10 mouse cellular contexts compared by ENCODE assay signal in the genomic region with DNA sequence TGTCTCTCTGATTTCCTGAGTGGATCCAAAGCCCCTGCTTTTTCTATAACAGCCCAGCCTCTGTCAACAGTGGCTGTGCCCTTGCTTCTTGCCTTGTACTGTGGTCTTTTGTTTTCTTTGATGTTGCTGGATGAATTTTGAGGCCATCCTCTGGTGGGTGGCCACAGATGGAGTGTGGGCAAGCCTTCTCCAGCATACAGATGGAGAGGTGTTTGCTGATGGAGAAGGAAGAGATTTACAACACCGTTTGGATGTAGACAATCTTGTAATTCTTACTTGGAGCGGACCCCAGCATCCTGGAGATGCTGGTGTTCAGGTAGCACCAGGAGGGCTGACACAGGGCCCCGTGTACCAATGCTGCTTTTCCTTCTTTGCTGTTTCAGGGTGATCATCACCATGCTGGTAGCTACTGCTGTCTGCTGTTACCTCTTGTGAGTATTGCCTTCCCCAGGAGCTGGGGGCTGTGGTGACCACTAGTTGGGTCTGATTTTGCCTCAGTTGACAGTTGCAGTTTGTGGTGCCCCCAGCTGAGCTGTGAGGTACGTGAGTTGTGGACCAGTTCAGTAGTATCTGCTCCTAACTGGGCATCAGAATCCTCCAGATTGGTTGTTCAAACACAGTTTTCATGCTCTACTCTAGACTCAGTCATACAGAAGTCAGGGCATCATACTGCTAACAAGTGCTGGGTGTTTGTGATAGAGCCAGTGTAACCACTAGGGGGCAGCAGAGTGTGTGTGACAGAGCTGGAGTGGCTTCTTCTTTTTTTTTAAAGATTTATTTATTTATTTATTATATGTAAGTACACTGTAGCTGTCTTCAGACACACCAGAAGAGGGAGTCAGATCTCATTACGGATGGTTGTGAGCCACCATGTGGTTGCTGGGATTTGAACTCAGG. TPM values are rescaled to one million over a fixed set of nuclear protein-coding genes. Genes with fewer than 3 reads are reported as not detected.
DNase-seq lines count a peak whose midpoint lies in the region; ATAC-seq and TF ChIP-seq lines count a peak whose summit lies in the region.
"Had no signal": no experiment of that assay in that cellular context is flagged by ENCODE, and none has a peak within 500 bp of the region (broad histone marks: within the 10 kb centered on the region; RNA-seq: fewer than 3 reads in every experiment).

No protein-coding gene starts in this region.

- no peak overlapping the region for H3K9ac ChIP-seq in ES-E14 (ENCODE audit: insufficient read depth, low read depth, low read length, poor library complexity, severe bottlenecking)
- H3K9ac ChIP-seq in liver, embryonic 13.5 days, result no peak overlapping the region
- H3K9ac ChIP-seq in neural tube, embryonic 12.5 days, result peak overlapping the region; percentile 86; the same call in 1 of the 2 replicates
- H3K9ac ChIP-seq: embryonic facial prominence, embryonic 15.5 days had no signal

- no peak overlapping the region for H3K4me2 ChIP-seq in liver, embryonic 13.5 days
- peak overlapping the region; percentile 90 for H3K4me2 ChIP-seq in neural tube, embryonic 12.5 days (replicated peaks)

- no peak overlapping the region for H3K27ac ChIP-seq in ES-E14 (ENCODE audit: insufficient read depth, low read depth, low read length, poor library complexity, severe bottlenecking)
- no peak overlapping the region for H3K27ac ChIP-seq in liver, embryonic 13.5 days
- H3K27ac ChIP-seq in neural tube, embryonic 12.5 days, result no peak overlapping the region
- H3K27ac ChIP-seq: embryonic facial prominence, embryonic 15.5 days had no signal

- in situ Hi-C loops in ES-E14 (cut with MboI; ENCODE audit: low sequenced_read_pairs in 2 of 2, unreplicated experiment in 2 of 2), result no loop called here

- no peaks in the 10 kb centered on the region for H3K9me3 ChIP-seq in ES-E14 (ENCODE audit: control insufficient read depth, insufficient read depth, low read depth, low read length)
- H3K9me3 ChIP-seq in liver, embryonic 13.5 days (replicated peaks), result no peaks in the 10 kb centered on the region
- H3K9me3 ChIP-seq in neural tube, embryonic 12.5 days, result no peaks in the 10 kb centered on the region
- H3K9me3 ChIP-seq: embryonic facial prominence, embryonic 15.5 days had no signal

- H3K36me3 ChIP-seq in ES-E14 (ENCODE audit: control insufficient read depth, insufficient read depth, low read length, poor library complexity, severe bottlenecking), result no peaks in the 10 kb centered on the region
- no peaks in the 10 kb centered on the region for H3K36me3 ChIP-seq in liver, embryonic 13.5 days
- H3K36me3 ChIP-seq in neural tube, embryonic 12.5 days, result peaks cover 10% of the 10 kb centered on the region; the same call in 1 of the 2 replicates
- H3K36me3 ChIP-seq: embryonic facial prominence, embryonic 15.5 days had no signal

- H3K4me1 ChIP-seq in ES-E14 (ENCODE audit: control insufficient read depth in 2 of 2, insufficient read depth in 2 of 2, low read length in 2 of 2, poor library complexity in 1 of 2), result peaks cover 0 to 6% of the 10 kb centered on the region in 2 experiments; a peak in 2 of 4 replicates
- H3K4me1 ChIP-seq in liver, embryonic 13.5 days (replicated peaks), result no peaks in the 10 kb centered on the region; the same call in 1 of the 2 replicates
- peaks cover 26% of the 10 kb centered on the region for H3K4me1 ChIP-seq in neural tube, embryonic 12.5 days

- 46% methylated on average over 5 of the region's 5 CpGs for WGBS in liver, embryonic 13.5 days (ENCODE audit: insufficient replicate concordance)
- WGBS in neural tube, embryonic 12.5 days, result 70% methylated on average over 5 of the region's 5 CpGs

- H3K4me3 ChIP-seq in ES-E14 (ENCODE audit: insufficient read depth in 1 of 2, low read depth in 1 of 2, low read length in 2 of 2, poor library complexity in 1 of 2, severe bottlenecking in 1 of 2), result no peak overlapping the region
- H3K4me3 ChIP-seq in liver, embryonic 13.5 days (replicated peaks), result no peak overlapping the region
- no peak overlapping the region for H3K4me3 ChIP-seq in neural tube, embryonic 12.5 days
- H3K4me3 ChIP-seq: embryonic facial prominence, embryonic 15.5 days; myocyte had no signal

- DNase-seq in 3T3-L1 (ENCODE audit: low read depth, low spot score) (peak; percentile 93), ES-E14 (ENCODE audit: low read depth, low spot score) (peak; percentile 69)
- DNase-seq in cerebellum, adult 9-10 months, result peak; percentile 91
- DNase-seq in frontal cortex, adult 2 months (ENCODE audit: extremely low spot score in 1 of 2, low spot score in 1 of 2), result peak; percentile 73 to 89
- peak; percentile 35 for DNase-seq in liver, embryonic 13.5 days
- peak; percentile 57 for DNase-seq in testis, postnatal 14 days (ENCODE audit: low spot score)

- H3K27me3 ChIP-seq in liver, embryonic 13.5 days, result no peaks in the 10 kb centered on the region
- no peaks in the 10 kb centered on the region for H3K27me3 ChIP-seq in neural tube, embryonic 12.5 days (replicated peaks)
- H3K27me3 ChIP-seq: embryonic facial prominence, embryonic 15.5 days had no signal

- ATAC-seq in inflammation-experienced regulatory T-cells, adult 6 months, result peak; percentile 60
- ATAC-seq in liver, embryonic 13.5 days (ENCODE audit: low read depth), result no peak
- ATAC-seq in neural tube, embryonic 12.5 days (ENCODE audit: low FRiP score, low read depth), result no peak

TF ChIP-seq in ES-E14, 5 proteins besides CTCF, POLR2A, EP300 and RAD21:
- TF ChIP-seq ZNF384 (IDR thresholded peaks at IDR 0.05; ENCODE audit: low read depth, low read length) (peak; percentile 95), ZC3H11A (IDR thresholded peaks at IDR 0.05; ENCODE audit: borderline replicate concordance, low read depth, low read length) (0 out of 2 replicates have a peak, but pooled peaks have one; percentile 3), HCFC1 (IDR thresholded peaks at IDR 0.05; ENCODE audit: borderline replicate concordance, insufficient read depth, low read length) (no peak), CHD2 (IDR thresholded peaks at IDR 0.05; ENCODE audit: low read depth, low read length) (no peak), MAFK (IDR thresholded peaks at IDR 0.05; ENCODE audit: insufficient read depth, low read depth, low read length) (no peak)

RNA-seq across cellular contexts. Expression of a gene that starts 1.7 kb away (rescaled TPM):
- 13.5 and 15.9 TPM in 2 replicates for total RNA-seq in ES-E14 (2012; rRNA removed)
- polyA plus RNA-seq in frontal cortex, adult 2 months (2012; rRNA removed), result 448 and 479 TPM in 2 replicates
- polyA plus RNA-seq in inflammation-experienced regulatory T-cells, adult 6 months (2017; shearing (Covaris generic)), result under 1 TPM in 1 of 3 experiments, not detected in 2; 0.57 TPM
- 1.5 and 1.6 TPM in 2 replicates for polyA plus RNA-seq in liver, embryonic 13.5 days (2015; fragmentation: Nextera tagmentation; extraction: Ambion mirVana)
- 97.7 and 107 TPM in 2 replicates for polyA plus RNA-seq in neural tube, embryonic 12.5 days (2016; fragmentation: Nextera tagmentation; extraction: Ambion mirVana)

RNA-seq across cellular contexts. Expression of a gene that starts 15.5 kb away (rescaled TPM):
- 2.0 and 5.1 TPM in 2 replicates for total RNA-seq in ES-E14 (2012; rRNA removed)
- 25.4 and 29.2 TPM in 2 replicates for polyA plus RNA-seq in frontal cortex, adult 2 months (2012; rRNA removed)
- 10 to 100 TPM; 27.5 to 40.7 (median 30.3) TPM for polyA plus RNA-seq in inflammation-experienced regulatory T-cells, adult 6 months (2017; shearing (Covaris generic))
- polyA plus RNA-seq in liver, embryonic 13.5 days (2015; fragmentation: Nextera tagmentation; extraction: Ambion mirVana), result 0.81 and 1.5 TPM in 2 replicates
- polyA plus RNA-seq in neural tube, embryonic 12.5 days (2016; fragmentation: Nextera tagmentation; extraction: Ambion mirVana), result 15.6 and 20.1 TPM in 2 replicates

RNA-seq across cellular contexts. Expression of a gene that starts 33.5 kb away (rescaled TPM):
- 0.18 and 0.42 TPM in 2 replicates for total RNA-seq in ES-E14 (2012; rRNA removed)
- 12.8 and 19.2 TPM in 2 replicates for polyA plus RNA-seq in frontal cortex, adult 2 months (2012; rRNA removed)
- under 1 TPM in 1 of 3 experiments, not detected in 2; 0.35 TPM for polyA plus RNA-seq in inflammation-experienced regulatory T-cells, adult 6 months (2017; shearing (Covaris generic))
- polyA plus RNA-seq in liver, embryonic 13.5 days (2015; fragmentation: Nextera tagmentation; extraction: Ambion mirVana), result 8.4 and 10.0 TPM in 2 replicates
- polyA plus RNA-seq in neural tube, embryonic 12.5 days (2016; fragmentation: Nextera tagmentation; extraction: Ambion mirVana), result 3.9 and 4.7 TPM in 2 replicates

RNA-seq across cellular contexts. Expression of a gene that starts 50.3 kb away (rescaled TPM):
- not detected in 2 replicates for total RNA-seq in ES-E14 (2012; rRNA removed)
- polyA plus RNA-seq in frontal cortex, adult 2 months (2012; rRNA removed), result not detected in 2 replicates
- polyA plus RNA-seq in inflammation-experienced regulatory T-cells, adult 6 months (2017; shearing (Covaris generic)), result not detected
- not detected in 2 replicates for polyA plus RNA-seq in liver, embryonic 13.5 days (2015; fragmentation: Nextera tagmentation; extraction: Ambion mirVana)
- not detected in 2 replicates for polyA plus RNA-seq in neural tube, embryonic 12.5 days (2016; fragmentation: Nextera tagmentation; extraction: Ambion mirVana)
- polyA plus RNA-seq: embryonic facial prominence, embryonic 15.5 days; myocyte had no signal

RNA-seq across cellular contexts. Expression of a gene that starts 54.6 kb away (rescaled TPM):
- total RNA-seq in ES-E14 (2012; rRNA removed), result 17.4 and 22.8 TPM in 2 replicates
- polyA plus RNA-seq in frontal cortex, adult 2 months (2012; rRNA removed), result 85.2 and 91.0 TPM in 2 replicates
- 1 to 10 TPM; 2.7 to 6.3 (median 2.9) TPM for polyA plus RNA-seq in inflammation-experienced regulatory T-cells, adult 6 months (2017; shearing (Covaris generic))
- 8.1 and 10.4 TPM in 2 replicates for polyA plus RNA-seq in liver, embryonic 13.5 days (2015; fragmentation: Nextera tagmentation; extraction: Ambion mirVana)
- 42.6 and 44.0 TPM in 2 replicates for polyA plus RNA-seq in neural tube, embryonic 12.5 days (2016; fragmentation: Nextera tagmentation; extraction: Ambion mirVana)

Comparison
In these comparisons a context has a peak if more than half of its experiments do, and no peak if none do; other contexts are left out.
1. DNase-seq: peak in every context shown above with its lines; median percentile 93 in 3T3-L1; 91 in cerebellum, adult 9-10 months; 81 in frontal cortex, adult 2 months; 69 in ES-E14; 57 in testis, postnatal 14 days; 35 in liver, embryonic 13.5 days.
2. RNA of a gene that starts 1.7 kb away (polyA plus RNA-seq): 448 to 479 TPM in frontal cortex, adult 2 months and 97.7 to 107 TPM in neural tube, embryonic 12.5 days; 1.5 to 1.6 TPM in liver, embryonic 13.5 days and 0.57 TPM in inflammation-experienced regulatory T-cells, adult 6 months; every median in the first group is over 10 times any median in the second.